Mouse (Mus musculus): Measurements from ENCODE around the gene Ube3b. TPM values are rescaled to one million over a fixed set of nuclear protein-coding genes. Genes with fewer than 3 reads are reported as not detected.

The Ube3b gene
- polyA plus RNA-seq, 1 experiment from 2014 or later = 43.6 TPM

GRCm38 (mm10) chr5:114428621-114429020, 48.2 kb downstream of the Ube3b start:
- no peak overlapping the region for H3K4me2 ChIP-seq (replicated peaks)
- no peaks in the 10 kb centered on the region for H3K27me3 ChIP-seq
- no peak overlapping the region for H3K9ac ChIP-seq
- no peaks in the 10 kb centered on the region for H3K36me3 ChIP-seq
- H3K27ac ChIP-seq (replicated peaks) = no peak overlapping the region
- 68% methylated on average over 18 of the region's 18 CpGs for WGBS
- no peak for ATAC-seq (ENCODE audit: insufficient number of reproducible peaks, low FRiP score, low TSS enrichment, low read depth)
- H3K9me3 ChIP-seq (replicated peaks) = no peaks in the 10 kb centered on the region
- no peaks in the 10 kb centered on the region for H3K4me1 ChIP-seq
- no peak overlapping the region for H3K4me3 ChIP-seq (replicated peaks)

- Histone ChIP-seq H3K27ac (replicated peaks) (no peak overlapping the region), H3K4me1 (no peaks in the 10 kb centered on the region), H3K9ac (no peak overlapping the region), H3K36me3 (peaks cover 5% of the 10 kb centered on the region; the same call in 1 of the 2 replicates), H3K27me3 (no peaks in the 10 kb centered on the region), H3K9me3 (replicated peaks) (no peaks in the 10 kb centered on the region), H3K4me2 (replicated peaks) (no peak overlapping the region), H3K4me3 (replicated peaks) (no peak overlapping the region)
- ATAC-seq (ENCODE audit: insufficient number of reproducible peaks, low FRiP score, low TSS enrichment, low read depth) = no peak
- 79% methylated on average over 7 of the region's 7 CpGs for WGBS
Observed at GRCm38 (mm10) chr5:114429781-114430180, 49.4 kb downstream of the Ube3b start.

DNA sequence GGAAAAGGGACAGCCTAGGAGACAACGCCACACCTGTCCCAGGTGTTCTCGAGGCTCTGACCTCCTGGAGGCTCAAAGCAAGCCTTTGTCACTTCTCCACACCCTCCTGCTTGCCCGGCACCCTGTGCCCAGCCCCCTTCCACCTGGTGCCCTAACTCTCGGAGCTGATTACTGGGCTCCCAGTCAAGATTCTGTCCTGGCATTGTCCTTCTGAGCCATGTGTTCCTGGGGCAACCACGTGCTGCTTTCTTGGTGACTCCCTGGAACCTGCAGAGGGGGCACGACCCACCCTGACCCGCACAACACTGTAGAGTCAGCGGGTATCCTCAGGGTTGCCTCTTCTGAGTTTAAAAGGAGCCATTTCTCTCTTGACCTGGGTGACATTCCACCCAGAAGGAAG, 54.0 kb downstream of the Ube3b start:
- WGBS = 90% methylated on average over 8 of the region's 8 CpGs

GRCm38 (mm10) chr5:114435588-114435987, 55.2 kb downstream of the Ube3b start:
- H3K27me3 ChIP-seq = no peaks in the 10 kb centered on the region
- WGBS = 86% methylated on average over 14 of the region's 14 CpGs

More for the DNA sequence above, 54.0 kb downstream of the Ube3b start:
- Histone ChIP-seq H3K9me3 (replicated peaks) (no peaks in the 10 kb centered on the region), H3K27me3 (no peaks in the 10 kb centered on the region), H3K4me1 (no peaks in the 10 kb centered on the region), H3K4me2 (replicated peaks) (no peak overlapping the region), H3K4me3 (replicated peaks) (no peak overlapping the region), H3K27ac (replicated peaks) (no peak overlapping the region), H3K9ac (no peak overlapping the region), H3K36me3 (peaks cover 34% of the 10 kb centered on the region)
- ATAC-seq (ENCODE audit: insufficient number of reproducible peaks, low FRiP score, low TSS enrichment, low read depth) = no peak

GRCm38 (mm10) chr5:114443566-114444367, 63.4 kb downstream of the Ube3b start, which contains the start of the genes Mmab and Mvk:
Gene Mmab, minus strand, starts transcription at chr5:114444060.
Gene Mvk, plus strand, starts transcription at chr5:114444269.
- Histone ChIP-seq H3K27ac (replicated peaks) (peak within 1 kb of the TSS; percentile 78), H3K9ac (peak within 1 kb of the TSS; percentile 91), H3K4me2 (replicated peaks) (peak within 1 kb of the TSS; percentile 81), H3K4me1 (peaks cover 20% of the 10 kb centered on the region), H3K27me3 (no peaks in the 10 kb centered on the region), H3K4me3 (replicated peaks) (peak within 1 kb of the TSS; percentile 90), H3K9me3 (replicated peaks) (no peaks in the 10 kb centered on the region), H3K36me3 (peaks cover 25% of the 10 kb centered on the region)
- WGBS = 1% methylated on average over 43 of the region's 43 CpGs
- ATAC-seq (ENCODE audit: insufficient number of reproducible peaks, low FRiP score, low TSS enrichment, low read depth) = peak; percentile 98

More at GRCm38 (mm10) chr5:114435588-114435987, 55.2 kb downstream of the Ube3b start:
- Histone ChIP-seq H3K4me1 (no peaks in the 10 kb centered on the region), H3K9me3 (replicated peaks) (no peaks in the 10 kb centered on the region), H3K36me3 (peaks cover 34% of the 10 kb centered on the region), H3K27ac (replicated peaks) (no peak overlapping the region), H3K9ac (no peak overlapping the region), H3K4me3 (replicated peaks) (no peak overlapping the region), H3K4me2 (replicated peaks) (no peak overlapping the region)
- no peak for ATAC-seq (ENCODE audit: insufficient number of reproducible peaks, low FRiP score, low TSS enrichment, low read depth)

DNA sequence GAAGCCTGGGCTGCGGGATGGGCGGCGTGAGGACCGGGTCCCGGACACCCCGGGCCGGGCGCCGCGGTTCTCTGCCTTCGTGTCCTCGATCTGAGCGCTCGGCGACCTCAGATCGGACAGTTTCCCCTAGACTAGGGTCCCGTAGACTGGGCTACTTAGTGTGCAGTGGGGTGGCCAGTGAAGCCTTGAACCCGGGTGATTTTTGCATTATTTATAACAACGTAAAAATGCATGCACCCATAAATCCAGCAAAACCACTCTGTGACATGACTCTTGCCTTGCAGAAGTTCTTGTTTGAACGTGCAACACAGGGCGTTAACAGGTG, 63.9 kb downstream of the Ube3b start:
- no peak for ATAC-seq (ENCODE audit: insufficient number of reproducible peaks, low FRiP score, low TSS enrichment, low read depth)
- H3K9me3 ChIP-seq (replicated peaks) = no peaks in the 10 kb centered on the region
- peak overlapping the region; percentile 91 for H3K9ac ChIP-seq
- peaks cover 25% of the 10 kb centered on the region for H3K4me1 ChIP-seq
- WGBS = under 1% methylated on average over 21 of the region's 21 CpGs
- H3K4me3 ChIP-seq (replicated peaks) = peak overlapping the region; percentile 90
- peaks cover 25% of the 10 kb centered on the region for H3K36me3 ChIP-seq
- H3K27me3 ChIP-seq = no peaks in the 10 kb centered on the region
- H3K4me2 ChIP-seq (replicated peaks) = peak overlapping the region; percentile 81
- peak overlapping the region; percentile 74 for H3K27ac ChIP-seq (replicated peaks)

- 65% methylated on average over 4 of the region's 4 CpGs for WGBS
- H3K36me3 ChIP-seq = peaks cover 57% of the 10 kb centered on the region
- no peak for ATAC-seq (ENCODE audit: insufficient number of reproducible peaks, low FRiP score, low TSS enrichment, low read depth)
Observed at GRCm38 (mm10) chr5:114449011-114449410, 68.6 kb downstream of the Ube3b start.

DNA sequence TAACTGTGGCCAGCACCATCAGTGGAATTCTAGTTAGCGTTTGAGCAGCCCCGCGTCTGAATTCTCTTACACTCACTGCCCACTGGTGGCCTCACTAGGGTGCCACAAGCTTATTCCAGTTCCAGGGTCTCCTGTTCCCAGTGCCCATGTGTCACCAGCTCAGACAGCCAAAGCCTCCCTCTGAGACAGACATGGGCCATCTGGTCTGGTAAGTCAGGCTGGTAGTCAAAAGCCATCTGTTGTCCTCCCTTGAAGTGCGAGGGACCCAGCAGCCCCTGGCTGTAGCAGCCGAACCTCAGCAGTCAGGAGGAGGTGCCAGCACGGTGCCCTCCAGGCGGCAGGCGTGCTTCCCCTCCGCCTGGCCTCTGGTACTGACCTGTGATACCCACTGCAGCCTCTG, 75.9 kb downstream of the Ube3b start:
- ATAC-seq (ENCODE audit: insufficient number of reproducible peaks, low FRiP score, low TSS enrichment, low read depth) = no peak
- H3K4me2 ChIP-seq (replicated peaks) = no peak overlapping the region
- no peaks in the 10 kb centered on the region for H3K27me3 ChIP-seq
- H3K9ac ChIP-seq = no peak overlapping the region
- no peak overlapping the region for H3K4me3 ChIP-seq (replicated peaks)
- H3K9me3 ChIP-seq (replicated peaks) = no peaks in the 10 kb centered on the region
- peaks cover 16% of the 10 kb centered on the region for H3K4me1 ChIP-seq
- WGBS = 79% methylated on average over 9 of the region's 9 CpGs
- peaks cover 17% of the 10 kb centered on the region for H3K36me3 ChIP-seq
- H3K27ac ChIP-seq (replicated peaks) = no peak overlapping the region

More at GRCm38 (mm10) chr5:114449011-114449410, 68.6 kb downstream of the Ube3b start:
- no peak overlapping the region for H3K4me3 ChIP-seq (replicated peaks)
- no peaks in the 10 kb centered on the region for H3K9me3 ChIP-seq (replicated peaks)
- peaks cover 16% of the 10 kb centered on the region for H3K4me1 ChIP-seq
- no peak overlapping the region for H3K9ac ChIP-seq
- H3K27ac ChIP-seq (replicated peaks) = no peak overlapping the region
- no peaks in the 10 kb centered on the region for H3K27me3 ChIP-seq
- no peak overlapping the region for H3K4me2 ChIP-seq (replicated peaks)

GRCm38 (mm10) chr5:114456995-114457605, 76.7 kb downstream of the Ube3b start:
- no peak for ATAC-seq (ENCODE audit: insufficient number of reproducible peaks, low FRiP score, low TSS enrichment, low read depth)
- 76% methylated on average over 16 of the region's 16 CpGs for WGBS
- H3K9ac ChIP-seq = no peak overlapping the region
- no peaks in the 10 kb centered on the region for H3K9me3 ChIP-seq (replicated peaks)
- H3K4me2 ChIP-seq (replicated peaks) = no peak overlapping the region
- peaks cover 10% of the 10 kb centered on the region for H3K36me3 ChIP-seq
- H3K27ac ChIP-seq (replicated peaks) = no peak overlapping the region
- peaks cover 19% of the 10 kb centered on the region for H3K4me1 ChIP-seq
- H3K27me3 ChIP-seq = no peaks in the 10 kb centered on the region; the same call in 1 of the 2 replicates
- H3K4me3 ChIP-seq (replicated peaks) = no peak overlapping the region

GRCm38 (mm10) chr5:114461238-114461637, 80.8 kb downstream of the Ube3b start:
- Histone ChIP-seq H3K4me2 (replicated peaks) (no peak overlapping the region), H3K9me3 (replicated peaks) (no peaks in the 10 kb centered on the region), H3K36me3 (no peaks in the 10 kb centered on the region), H3K9ac (no peak overlapping the region), H3K4me3 (replicated peaks) (no peak overlapping the region), H3K27me3 (no peaks in the 10 kb centered on the region; the same call in 1 of the 2 replicates), H3K27ac (replicated peaks) (peak overlapping the region; percentile 44; the same call in 1 of the 2 replicates), H3K4me1 (peaks cover 25% of the 10 kb centered on the region)
- 7% methylated on average over 7 of the region's 7 CpGs for WGBS
- ATAC-seq (ENCODE audit: insufficient number of reproducible peaks, low FRiP score, low TSS enrichment, low read depth) = no peak

Measured in embryonic facial prominence, embryonic 15.5 days (tissue).